Mouse (Mus musculus) right cerebral cortex, adult 18-20 months (tissue): ENCODE results near the gene Tfap2b.

Source experiments
- DNase-seq: peaks from one replicate; pipeline ENCODE4 v3.0.0; 2022; ENCODE audit warnings: mixed read lengths

The Tfap2b gene

DNA sequence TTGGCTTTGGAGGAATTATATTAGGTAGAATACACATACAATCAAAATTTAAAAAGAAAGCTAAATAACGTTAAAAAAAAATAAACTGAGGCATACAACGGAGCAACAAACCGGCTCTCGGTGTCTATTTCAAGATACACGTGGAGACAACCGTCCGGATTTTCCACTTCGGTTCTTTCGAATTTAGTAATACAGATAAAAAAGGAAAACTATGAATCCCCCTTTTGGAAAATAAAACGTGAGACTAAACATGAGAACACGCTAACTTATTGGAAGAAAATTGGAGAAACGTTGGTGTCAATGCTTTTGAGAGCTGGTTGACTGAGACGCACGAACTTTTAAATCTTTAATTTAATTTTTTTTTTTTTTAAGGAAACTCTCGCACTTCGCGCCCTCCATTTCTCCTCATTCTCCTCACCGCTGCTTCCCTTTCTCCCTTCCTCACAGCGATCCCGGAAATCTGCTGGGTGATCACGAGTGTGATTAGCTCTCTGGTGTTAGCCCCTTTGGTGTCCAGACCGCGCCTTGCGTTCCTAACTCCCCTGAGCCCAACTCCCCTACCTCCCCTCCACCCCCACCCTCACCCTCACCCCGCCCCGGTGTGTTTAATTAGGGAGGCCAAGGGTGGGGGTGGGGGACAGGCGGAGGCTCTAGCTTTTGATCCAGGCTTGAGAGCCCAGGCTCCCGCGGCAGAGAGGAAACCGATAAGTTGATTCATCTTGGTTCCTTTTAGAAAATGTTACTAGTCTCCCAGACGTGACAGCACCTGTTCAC, 25.9 kb downstream of the Tfap2b start:
- DNase-seq: no peak

DNA sequence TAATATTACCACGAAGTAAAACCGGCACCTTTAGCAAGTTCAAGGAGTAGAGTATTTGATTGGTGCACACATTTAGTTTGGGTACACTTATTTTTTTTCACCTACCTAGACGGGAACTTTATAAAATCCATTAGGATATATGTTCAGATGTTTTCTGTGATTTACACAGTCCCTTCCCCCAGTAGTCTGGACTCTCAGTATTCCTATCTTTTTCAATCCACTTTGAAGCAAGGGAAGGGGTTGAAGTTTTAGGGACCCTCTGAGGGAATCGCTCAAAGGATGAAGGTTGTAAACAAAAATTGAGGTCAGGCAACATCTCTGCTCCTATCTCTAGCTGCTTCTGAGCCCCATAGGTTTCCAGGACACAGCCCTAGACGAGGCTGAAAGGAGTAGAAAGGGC, 27.3 kb downstream of the Tfap2b start:
- DNase-seq: no peak

DNA sequence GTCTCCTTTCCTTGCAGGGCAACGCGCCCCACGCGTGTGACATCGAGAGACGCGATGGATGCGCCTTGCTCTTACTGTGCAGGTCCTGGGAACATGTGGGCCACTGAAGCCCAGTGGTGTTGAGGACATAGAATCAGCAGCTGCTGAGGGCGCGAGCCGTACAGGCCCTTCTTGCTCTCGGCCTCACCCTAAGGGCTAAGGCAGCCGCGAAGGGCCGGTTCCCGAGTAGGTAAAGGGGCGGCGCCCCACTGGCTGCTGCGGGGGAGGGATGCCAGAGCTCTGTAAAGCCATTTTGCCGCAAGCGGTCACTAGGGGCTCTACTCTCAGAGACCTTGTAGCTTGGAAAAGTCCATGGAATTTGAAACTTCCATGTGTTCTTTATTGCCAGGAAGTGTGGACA, 27.9 kb downstream of the Tfap2b start:
- no peak for DNase-seq

GRCm38 (mm10) chr1:19237061-19237460, 28.3 kb downstream of the Tfap2b start:
- DNase-seq: no peak

DNA sequence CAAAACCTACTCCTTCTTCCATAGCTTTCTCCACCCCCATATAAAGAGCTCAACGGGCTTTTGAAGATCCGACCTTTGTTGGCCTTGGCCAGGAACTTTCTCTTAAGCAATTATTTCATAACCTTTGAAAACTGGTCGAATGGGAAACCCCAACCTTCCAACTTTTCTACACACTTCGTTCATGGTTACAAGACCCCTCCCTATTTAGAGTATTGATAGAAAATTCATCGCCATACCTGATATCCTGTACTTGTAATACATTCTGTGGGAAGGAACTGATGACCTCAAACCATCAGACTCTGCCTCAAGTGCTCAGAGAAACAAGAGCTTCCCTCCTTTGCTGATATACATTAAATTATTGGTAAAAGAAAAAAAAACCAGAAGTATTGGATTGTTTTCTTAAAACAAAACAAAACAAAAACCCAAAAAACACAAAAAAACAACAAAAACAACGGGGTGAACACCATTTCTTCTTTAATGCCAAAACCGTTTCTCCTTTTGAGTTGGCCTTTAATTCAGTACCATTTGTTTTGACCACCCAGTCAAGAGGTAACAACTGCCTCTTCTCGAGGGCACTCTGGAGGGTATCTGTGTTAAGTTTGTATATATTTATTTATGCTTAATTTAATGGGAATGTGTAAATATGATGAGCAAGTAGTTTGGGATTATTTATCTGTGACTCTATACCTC, 29.2 kb downstream of the Tfap2b start:
- DNase-seq: no peak

- DNase-seq: no peak
These were observed 31.3 kb downstream of the Tfap2b start for GRCm38 (mm10) chr1:19240054-19240453.

DNA sequence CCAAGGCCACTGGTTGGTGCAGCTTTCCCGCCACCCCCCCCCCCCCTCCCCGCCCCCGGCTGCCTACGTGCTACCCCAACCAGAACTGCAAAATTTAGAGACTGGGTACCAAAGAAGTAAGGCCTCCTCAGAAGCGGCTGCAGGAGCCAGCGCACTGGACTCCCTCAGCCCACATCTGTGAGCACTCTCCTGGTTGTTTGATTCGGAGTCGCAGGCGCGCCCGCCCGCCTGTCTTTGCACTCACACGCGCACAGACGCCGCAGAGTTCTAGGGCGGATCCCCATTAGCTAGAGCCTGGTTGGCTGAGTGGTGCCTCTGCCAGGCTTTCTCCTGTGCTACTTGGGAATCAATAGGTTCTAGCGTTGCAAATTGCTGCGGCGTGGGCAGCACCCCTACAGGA, 32.6 kb downstream of the Tfap2b start:
- DNase-seq: no peak

DNA sequence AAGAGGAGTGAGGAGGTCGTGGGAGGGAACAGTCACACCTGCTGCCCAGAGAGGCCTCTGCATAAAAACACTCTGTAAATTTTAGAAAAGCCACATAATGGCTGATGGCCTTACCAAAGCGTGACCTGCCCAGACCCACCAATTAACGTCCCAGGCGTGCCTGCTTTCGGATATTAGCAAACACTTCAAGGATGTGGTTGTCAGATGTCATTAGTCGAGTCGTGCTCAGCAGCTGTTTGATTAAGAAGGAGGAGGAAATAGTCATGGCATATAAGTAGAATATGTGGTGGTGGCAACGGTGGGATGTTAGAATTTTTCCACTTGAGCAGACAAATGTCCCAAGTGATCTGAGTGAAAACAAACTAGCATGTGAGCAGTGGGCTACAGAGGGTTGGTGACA, 33.3 kb downstream of the Tfap2b start:
- no peak for DNase-seq

DNA sequence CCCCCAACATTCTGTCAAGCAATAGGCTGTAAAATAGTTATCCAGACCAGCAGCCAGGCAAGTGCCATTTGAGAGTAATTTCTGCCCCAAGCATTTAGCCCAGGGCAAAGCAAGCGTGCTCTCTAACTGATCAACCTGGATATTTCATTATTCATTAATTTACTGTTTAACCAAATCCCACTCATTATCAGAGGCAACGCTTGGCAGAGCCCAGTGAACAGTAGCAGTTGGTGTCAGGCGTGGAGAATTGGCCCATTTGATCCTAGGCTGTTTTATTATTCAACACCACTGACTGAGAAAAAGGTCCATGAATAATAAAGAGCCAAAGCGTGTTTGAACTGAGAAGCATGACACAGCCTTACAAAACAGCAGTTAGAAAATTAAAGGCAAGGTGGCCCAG, 36.3 kb downstream of the Tfap2b start:
- no peak for DNase-seq

DNA sequence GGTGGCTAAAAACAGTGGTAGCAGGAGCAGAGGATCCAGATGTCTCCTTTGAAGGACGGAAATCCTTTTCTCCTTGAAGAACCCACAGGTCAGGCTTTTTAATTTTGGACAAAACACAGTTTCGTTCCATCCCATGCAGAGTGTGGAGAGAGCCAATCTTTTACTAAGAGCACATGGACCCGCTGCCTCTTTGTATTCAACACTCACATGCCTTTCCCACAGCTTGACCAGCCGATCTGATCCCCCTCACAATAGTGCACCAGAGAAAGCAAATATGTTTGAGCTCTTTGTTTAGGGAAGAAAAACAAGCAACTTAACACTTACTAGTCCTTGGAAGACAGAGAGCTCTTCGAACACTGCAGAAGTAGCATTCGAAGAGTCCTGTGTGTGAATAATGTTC, 42.6 kb downstream of the Tfap2b start:
- DNase-seq: no peak

GRCm38 (mm10) chr1:19269596-19269995, 60.9 kb downstream of the Tfap2b start:
- no peak for DNase-seq
